Mouse (Mus musculus) ZHBTc4 (cell line): ENCODE data around the gene Crb3.

ENCODE experiments used
- DNase-seq: peaks from one replicate; pipeline ENCODE4 v3.0.0-alpha.2; 2011; ENCODE audit warnings: low read depth, low spot score

Gene Crb3

GRCm38 (mm10) chr17:57105181-57106034 is 46.5 kb downstream of the Crb3 start, which contains the start of gene Tnfsf9:
Tnfsf9 (plus strand) TSS chr17:57105325.
- DNase-seq: peak; percentile 48

- no peak for DNase-seq
Observed at GRCm38 (mm10) chr17:57106035-57106368, 47.1 kb downstream of the Crb3 start.

- DNase-seq: no peak
Observed at GRCm38 (mm10) chr17:57107064-57107463, 48.2 kb downstream of the Crb3 start.

GRCm38 (mm10) chr17:57108040-57108665 is 49.2 kb downstream of the Crb3 start:
- no peak for DNase-seq

- no peak for DNase-seq
Observed at GRCm38 (mm10) chr17:57108666-57109171, 49.8 kb downstream of the Crb3 start.

- DNase-seq: no peak
Observed at GRCm38 (mm10) chr17:57110005-57110404, 51.1 kb downstream of the Crb3 start.

GRCm38 (mm10) chr17:57112768-57113474 is 54.0 kb downstream of the Crb3 start:
- DNase-seq: no peak
